Mouse (Mus musculus): ENCODE results near the gene Fcrla. TPM values are rescaled to one million over a fixed set of nuclear protein-coding genes. Genes with fewer than 3 reads are reported as not detected.

Fcrla gene
- polyA plus RNA-seq, 1 experiment from 2014 or later = 0.15 TPM

- Histone ChIP-seq H3K9me3 (ENCODE audit: control insufficient read depth, low read length) (no peaks in the 10 kb centered on the region), H3K4me1 (ENCODE audit: control insufficient read depth in 2 of 2, insufficient read depth in 2 of 2, low read length in 2 of 2) (no peaks in the 10 kb centered on the region), H3K27ac (replicated peaks in 1 of 2; ENCODE audit: control insufficient read depth in 1 of 2, insufficient read depth in 1 of 2, low read depth in 2 of 2, low read length in 2 of 2) (no peak overlapping the region), H3K36me3 (ENCODE audit: control insufficient read depth, insufficient read depth, low read length) (no peaks in the 10 kb centered on the region), H3K4me3 (ENCODE audit: control insufficient read depth in 1 of 2, insufficient read depth in 1 of 2, low read depth in 1 of 2, low read length in 2 of 2) (no peak overlapping the region), H3K27me3 (ENCODE audit: control insufficient read depth, insufficient read depth, low read length) (no peaks in the 10 kb centered on the region), H3K9ac (ENCODE audit: low read length) (no peak overlapping the region), H3K4me2 (ENCODE audit: low read length) (no peak overlapping the region)
- ATAC-seq (ENCODE audit: insufficient number of reproducible peaks, insufficient read depth, low FRiP score, low read depth) = no peak
- 86% methylated on average over 4 of the region's 4 CpGs for WGBS
Measured at GRCm38 (mm10) chr1:170929245-170929644, 1.9 kb upstream of the Fcrla start.

GRCm38 (mm10) chr1:170928467-170928866 lies 1.1 kb upstream of the Fcrla start:
- Histone ChIP-seq H3K4me2 (ENCODE audit: low read length) (no peak overlapping the region), H3K27me3 (ENCODE audit: control insufficient read depth, insufficient read depth, low read length) (no peaks in the 10 kb centered on the region), H3K36me3 (ENCODE audit: control insufficient read depth, insufficient read depth, low read length) (no peaks in the 10 kb centered on the region), H3K9ac (ENCODE audit: low read length) (no peak overlapping the region), H3K4me1 (ENCODE audit: control insufficient read depth in 2 of 2, insufficient read depth in 2 of 2, low read length in 2 of 2) (no peaks in the 10 kb centered on the region), H3K27ac (replicated peaks in 1 of 2; ENCODE audit: control insufficient read depth in 1 of 2, insufficient read depth in 1 of 2, low read depth in 2 of 2, low read length in 2 of 2) (no peak overlapping the region), H3K9me3 (ENCODE audit: control insufficient read depth, low read length) (no peaks in the 10 kb centered on the region), H3K4me3 (ENCODE audit: control insufficient read depth in 1 of 2, insufficient read depth in 1 of 2, low read depth in 1 of 2, low read length in 2 of 2) (no peak overlapping the region)
- no peak for ATAC-seq (ENCODE audit: insufficient number of reproducible peaks, insufficient read depth, low FRiP score, low read depth)
- 70% methylated on average over 2 of the region's 2 CpGs for WGBS

GRCm38 (mm10) chr1:170926941-170927340 lies 442 bp downstream of the Fcrla start:
- Histone ChIP-seq H3K27me3 (ENCODE audit: control insufficient read depth, insufficient read depth, low read length) (no peaks in the 10 kb centered on the region), H3K4me3 (ENCODE audit: control insufficient read depth in 1 of 2, insufficient read depth in 1 of 2, low read depth in 1 of 2, low read length in 2 of 2) (no peak overlapping the region), H3K4me2 (ENCODE audit: low read length) (no peak overlapping the region), H3K27ac (replicated peaks in 1 of 2; ENCODE audit: control insufficient read depth in 1 of 2, insufficient read depth in 1 of 2, low read depth in 2 of 2, low read length in 2 of 2) (no peak overlapping the region), H3K9ac (ENCODE audit: low read length) (no peak overlapping the region), H3K9me3 (ENCODE audit: control insufficient read depth, low read length) (no peaks in the 10 kb centered on the region), H3K36me3 (ENCODE audit: control insufficient read depth, insufficient read depth, low read length) (no peaks in the 10 kb centered on the region), H3K4me1 (ENCODE audit: control insufficient read depth in 2 of 2, insufficient read depth in 2 of 2, low read length in 2 of 2) (no peaks in the 10 kb centered on the region)
- ATAC-seq (ENCODE audit: insufficient number of reproducible peaks, insufficient read depth, low FRiP score, low read depth) = no peak
- WGBS = 45% methylated on average over 6 of the region's 6 CpGs

- no peaks in the 10 kb centered on the region for H3K9me3 ChIP-seq (ENCODE audit: control insufficient read depth, low read length)
- H3K27me3 ChIP-seq (ENCODE audit: control insufficient read depth, insufficient read depth, low read length) = no peaks in the 10 kb centered on the region
- H3K4me2 ChIP-seq (ENCODE audit: low read length) = no peak overlapping the region
- 47% methylated on average over 6 of the region's 6 CpGs for WGBS
- H3K4me1 ChIP-seq (ENCODE audit: control insufficient read depth in 2 of 2, insufficient read depth in 2 of 2, low read length in 2 of 2) = no peaks in the 10 kb centered on the region
- no peak for ATAC-seq (ENCODE audit: insufficient number of reproducible peaks, insufficient read depth, low FRiP score, low read depth)
- no peak overlapping the region for H3K4me3 ChIP-seq (ENCODE audit: control insufficient read depth in 1 of 2, insufficient read depth in 1 of 2, low read depth in 1 of 2, low read length in 2 of 2)
- no peak overlapping the region for H3K27ac ChIP-seq (replicated peaks in 1 of 2; ENCODE audit: control insufficient read depth in 1 of 2, insufficient read depth in 1 of 2, low read depth in 2 of 2, low read length in 2 of 2)
- H3K36me3 ChIP-seq (ENCODE audit: control insufficient read depth, insufficient read depth, low read length) = no peaks in the 10 kb centered on the region
- H3K9ac ChIP-seq (ENCODE audit: low read length) = no peak overlapping the region
Measured at GRCm38 (mm10) chr1:170924485-170924884, 2.9 kb downstream of the Fcrla start.

GRCm38 (mm10) chr1:170919308-170919707 lies 8.1 kb downstream of the Fcrla start:
- Histone ChIP-seq H3K4me1 (ENCODE audit: control insufficient read depth in 2 of 2, insufficient read depth in 2 of 2, low read length in 2 of 2) (peaks cover 4 to 15% of the 10 kb centered on the region in 2 experiments), H3K9me3 (ENCODE audit: control insufficient read depth, low read length) (no peaks in the 10 kb centered on the region), H3K36me3 (ENCODE audit: control insufficient read depth, insufficient read depth, low read length) (no peaks in the 10 kb centered on the region), H3K27me3 (ENCODE audit: control insufficient read depth, insufficient read depth, low read length) (no peaks in the 10 kb centered on the region), H3K4me3 (ENCODE audit: control insufficient read depth in 1 of 2, insufficient read depth in 1 of 2, low read depth in 1 of 2, low read length in 2 of 2) (no peak overlapping the region), H3K9ac (ENCODE audit: low read length) (no peak overlapping the region), H3K4me2 (ENCODE audit: low read length) (no peak overlapping the region), H3K27ac (replicated peaks in 1 of 2; ENCODE audit: control insufficient read depth in 1 of 2, insufficient read depth in 1 of 2, low read depth in 2 of 2, low read length in 2 of 2) (no peak overlapping the region)
- WGBS = 92% methylated on average over 8 of the region's 8 CpGs
- no peak for ATAC-seq (ENCODE audit: insufficient number of reproducible peaks, insufficient read depth, low FRiP score, low read depth)

GRCm38 (mm10) chr1:170915657-170916056 lies 11.7 kb downstream of the Fcrla start:
- WGBS = 10% methylated on average over 5 of the region's 5 CpGs

GRCm38 (mm10) chr1:170912891-170913615 lies 14.3 kb downstream of the Fcrla start, which contains the start of gene Fcrlb:
Gene Fcrlb, minus strand, starts transcription at chr1:170912941.
- Histone ChIP-seq H3K4me3 (ENCODE audit: control insufficient read depth in 1 of 2, insufficient read depth in 1 of 2, low read depth in 1 of 2, low read length in 2 of 2) (no peak within 1 kb of the TSS), H3K9ac (ENCODE audit: low read length) (no peak within 1 kb of the TSS), H3K4me1 (ENCODE audit: control insufficient read depth in 2 of 2, insufficient read depth in 2 of 2, low read length in 2 of 2) (peaks cover 11 to 18% of the 10 kb centered on the region in 2 experiments), H3K36me3 (ENCODE audit: control insufficient read depth, insufficient read depth, low read length) (no peaks in the 10 kb centered on the region), H3K27me3 (ENCODE audit: control insufficient read depth, insufficient read depth, low read length) (peaks cover 31% of the 10 kb centered on the region), H3K4me2 (ENCODE audit: low read length) (no peak within 1 kb of the TSS), H3K9me3 (ENCODE audit: control insufficient read depth, low read length) (no peaks in the 10 kb centered on the region), H3K27ac (replicated peaks in 1 of 2; ENCODE audit: control insufficient read depth in 1 of 2, insufficient read depth in 1 of 2, low read depth in 2 of 2, low read length in 2 of 2) (no peak within 1 kb of the TSS)
- ATAC-seq (ENCODE audit: insufficient number of reproducible peaks, insufficient read depth, low FRiP score, low read depth) = no peak
- WGBS = 64% methylated on average over 5 of the region's 5 CpGs

More at GRCm38 (mm10) chr1:170915657-170916056, 11.7 kb downstream of the Fcrla start:
- Histone ChIP-seq H3K27ac (replicated peaks in 1 of 2; ENCODE audit: control insufficient read depth in 1 of 2, insufficient read depth in 1 of 2, low read depth in 2 of 2, low read length in 2 of 2) (peak overlapping the region; percentile 30 to 60), H3K4me3 (ENCODE audit: control insufficient read depth in 1 of 2, insufficient read depth in 1 of 2, low read depth in 1 of 2, low read length in 2 of 2) (no peak overlapping the region), H3K36me3 (ENCODE audit: control insufficient read depth, insufficient read depth, low read length) (no peaks in the 10 kb centered on the region), H3K4me2 (ENCODE audit: low read length) (peak overlapping the region; percentile 21), H3K9ac (ENCODE audit: low read length) (no peak overlapping the region), H3K27me3 (ENCODE audit: control insufficient read depth, insufficient read depth, low read length) (peaks cover 14% of the 10 kb centered on the region; the same call in 1 of the 2 replicates), H3K4me1 (ENCODE audit: control insufficient read depth in 2 of 2, insufficient read depth in 2 of 2, low read length in 2 of 2) (peaks cover 6 to 15% of the 10 kb centered on the region in 2 experiments), H3K9me3 (ENCODE audit: control insufficient read depth, low read length) (no peaks in the 10 kb centered on the region)
- peak; percentile 71 for ATAC-seq (ENCODE audit: insufficient number of reproducible peaks, insufficient read depth, low FRiP score, low read depth)
